1 mouse cellular context compared by ENCODE assay signal in the genomic region with DNA sequence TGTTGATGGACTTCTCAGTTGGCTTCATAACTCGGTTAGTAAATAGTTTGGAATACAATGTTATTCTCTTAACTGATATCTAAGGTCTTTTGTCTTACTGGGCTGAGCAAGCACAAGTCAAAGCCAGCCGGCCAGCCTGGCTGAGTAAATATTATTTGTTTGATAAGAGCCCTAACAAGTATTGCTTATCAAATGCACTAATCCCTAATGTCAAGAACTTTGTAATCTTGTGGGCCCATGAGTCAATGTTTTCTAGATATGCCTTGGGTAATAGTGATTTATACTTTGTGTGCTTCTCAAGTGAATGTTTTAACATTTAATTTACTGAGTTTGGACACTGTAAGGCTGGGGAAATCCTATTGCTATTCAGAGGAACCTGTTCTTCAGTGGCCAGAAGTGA.
TF ChIP-seq lines count a peak whose summit lies in the region.

No protein-coding gene starts in this region.

TF ChIP-seq in MEL, 35 proteins besides CTCF, POLR2A, EP300 and RAD21 (continued from another document):
- no peak for TF ChIP-seq MXI1 (IDR thresholded peaks at IDR 0.05; ENCODE audit: low read depth, low read length)
- peak; percentile 54 for TF ChIP-seq TAL1 (IDR thresholded peaks at IDR 0.05; ENCODE audit: low read length)
- no peak for TF ChIP-seq MEF2A (IDR thresholded peaks at IDR 0.05; ENCODE audit: extremely low read depth, insufficient replicate concordance, low read depth, low read length, poor library complexity, severe bottlenecking)
- TF ChIP-seq GATA1 (IDR thresholded peaks at IDR 0.05; ENCODE audit: low read depth, low read length), result peak; percentile 68
- TF ChIP-seq RCOR1 (IDR thresholded peaks at IDR 0.05; ENCODE audit: low read depth, low read length), result peak; percentile 83
